Mouse (Mus musculus): ENCODE measurements around the gene Fam71e2. TPM values are rescaled to one million over a fixed set of nuclear protein-coding genes. Genes with fewer than 3 reads are reported as not detected.

The Fam71e2 gene
- total and polyA plus RNA-seq, 3 experiments = not detected

DNA sequence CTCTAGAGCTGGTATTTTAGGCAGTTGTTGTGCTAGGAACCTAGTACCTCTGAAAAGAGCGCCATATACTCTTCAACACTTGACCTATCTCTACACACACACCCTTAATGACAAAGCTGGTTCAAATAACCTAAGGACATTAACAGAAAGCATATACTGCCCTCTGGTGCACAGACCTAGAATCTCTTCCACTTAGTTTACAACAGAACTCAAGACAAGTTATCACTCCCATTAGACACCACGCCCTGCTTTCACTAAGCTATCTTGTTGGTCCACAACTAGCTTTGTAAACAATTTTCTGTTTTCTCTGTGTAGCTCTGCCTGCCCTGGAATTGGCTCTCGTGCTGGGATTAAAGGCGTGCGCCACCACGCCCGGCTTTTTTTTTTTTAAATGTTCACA, 35.6 kb upstream of the Fam71e2 start (continued):
- TF ChIP-seq ZC3H11A (IDR thresholded peaks at IDR 0.05; ENCODE audit: low read depth, low read length) (no peak), TBP (IDR thresholded peaks at IDR 0.05; ENCODE audit: low read depth, low read length) (no peak)

DNA sequence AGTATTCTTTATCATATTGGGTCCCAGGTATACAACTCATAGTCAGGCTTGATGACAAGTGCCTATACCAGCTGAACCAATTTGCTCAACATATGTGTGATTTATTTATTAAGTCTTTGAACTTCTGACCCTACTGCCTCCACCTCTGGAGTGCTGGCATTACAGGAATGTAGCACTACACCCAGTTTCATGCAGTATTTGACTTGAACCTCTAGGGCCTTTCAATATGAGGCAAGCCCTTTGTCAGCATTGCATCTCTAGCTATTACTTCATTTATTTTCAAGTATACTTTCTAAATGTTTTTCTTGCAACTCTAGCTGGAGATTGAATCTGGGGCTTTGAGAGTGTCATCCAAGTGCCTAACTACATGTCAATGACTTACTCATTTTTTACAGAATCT, 31.1 kb upstream of the Fam71e2 start:
- Histone ChIP-seq H3K79me2 (ENCODE audit: control insufficient read depth, insufficient read depth, low read length, poor library complexity) (no peaks in the 10 kb centered on the region), H3K27me3 (ENCODE audit: control insufficient read depth in 1 of 2, insufficient read depth in 2 of 2, low read length in 2 of 2) (no peaks in the 10 kb centered on the region), H3K36me3 (ENCODE audit: control insufficient read depth in 1 of 2, insufficient read depth in 2 of 2, low read length in 2 of 2) (peaks cover 4% of the 10 kb centered on the region in 2 experiments; a peak in 3 of 4 replicates), H3K4me3 (ENCODE audit: control insufficient read depth in 1 of 2, insufficient read depth in 1 of 2, low read depth in 2 of 2, low read length in 2 of 2) (no peak overlapping the region), H3K27ac (ENCODE audit: control insufficient read depth, low read depth, low read length) (no peak overlapping the region), H3K9ac (ENCODE audit: control insufficient read depth, low read depth, low read length, poor library complexity, severe bottlenecking) (no peak overlapping the region), H3K9me3 (replicated peaks; ENCODE audit: insufficient read depth, low read length) (no peaks in the 10 kb centered on the region), H3K4me1 (ENCODE audit: control insufficient read depth in 1 of 2, insufficient read depth in 2 of 2, low read length in 2 of 2) (no peaks in the 10 kb centered on the region)
- TF ChIP-seq MAZ (IDR thresholded peaks at IDR 0.05; ENCODE audit: low read depth, low read length) (no peak), POLR2AphosphoS2 (IDR thresholded peaks at IDR 0.05; ENCODE audit: low read length) (no peak), HCFC1 (IDR thresholded peaks at IDR 0.05; ENCODE audit: low read depth, low read length) (no peak), MEF2A (IDR thresholded peaks at IDR 0.05; ENCODE audit: extremely low read depth, insufficient replicate concordance, low read depth, low read length, poor library complexity, severe bottlenecking) (no peak), RCOR1 (IDR thresholded peaks at IDR 0.05; ENCODE audit: low read depth, low read length) (no peak), BHLHE40 (IDR thresholded peaks at IDR 0.05; ENCODE audit: borderline replicate concordance, low read depth, low read length) (no peak), KAT2A (conservative IDR thresholded peaks at IDR 0.05; ENCODE audit: low read depth, low read length) (no peak), UBTF (IDR thresholded peaks at IDR 0.05; ENCODE audit: borderline replicate concordance, insufficient read depth, low read depth, low read length) (no peak), TAL1 (IDR thresholded peaks at IDR 0.05; ENCODE audit: low read length) (no peak), SMC3 (IDR thresholded peaks at IDR 0.05; ENCODE audit: low read depth, low read length) (no peak), TCF12 (IDR thresholded peaks at IDR 0.05; ENCODE audit: low read depth, low read length) (no peak), NRF1 (IDR thresholded peaks at IDR 0.05; ENCODE audit: insufficient read depth, low read depth, low read length, poor library complexity, severe bottlenecking) (no peak), CHD1 (IDR thresholded peaks at IDR 0.05; ENCODE audit: low read depth, low read length) (no peak), USF2 (IDR thresholded peaks at IDR 0.05; ENCODE audit: borderline replicate concordance in 1 of 2, insufficient read depth in 1 of 2, low read depth in 1 of 2, low read length in 2 of 2) (no peak), SIN3A (IDR thresholded peaks at IDR 0.05; ENCODE audit: low read length) (no peak), ZNF384 (IDR thresholded peaks at IDR 0.05; ENCODE audit: low read depth, low read length) (no peak), ETS1 (IDR thresholded peaks at IDR 0.05; ENCODE audit: low read depth, low read length) (no peak), MYC (IDR thresholded peaks at IDR 0.05; ENCODE audit: low read depth, low read length) (no peak), MXI1 (IDR thresholded peaks at IDR 0.05; ENCODE audit: low read depth, low read length) (no peak), MAX (IDR thresholded peaks at IDR 0.05; ENCODE audit: low read length) (no peak)
- DNase-seq (ENCODE audit: low read depth, low spot score) = peak; percentile 15
